Mouse (Mus musculus) liver, embryonic 11.5 days (tissue): ENCODE data around the gene Ephb1. TPM values are rescaled to one million over a fixed set of nuclear protein-coding genes. Genes with fewer than 3 reads are reported as not detected.
A peak's percentile ranks its signal among the peaks of the same experiment; 100 is the strongest.

Experiments used
- ATAC-seq: fragments of 200-750 bp; cut with Nextera tagmentation; replicated peaks from 2 replicates; pipeline ENCODE4 v1.8.0; 2017; ENCODE audit warnings: moderate number of reproducible peaks, mild to moderate bottlenecking, moderate TSS enrichment, moderate library complexity; ENCODE audit not compliant: low FRiP score
- DNase-seq: peaks from one replicate; pipeline ENCODE4 v3.0.0-alpha.2; 2017; ENCODE audit warnings: low spot score
- H3K27ac ChIP-seq: fragments of 300-500 bp; sonication (generic); 2 replicates; pipeline ENCODE4 v1.5.1; 2014; ENCODE audit warnings: mild to moderate bottlenecking, low read depth, low read length, control low read depth
- H3K27me3 ChIP-seq: fragments of 300-500 bp; sonication (generic); replicated peaks from 2 replicates; pipeline ENCODE4 v1.6.1; 2014; ENCODE audit warnings: low read length, mixed read lengths; ENCODE audit not compliant: control insufficient read depth, insufficient read depth
- H3K36me3 ChIP-seq: fragments of 300-500 bp; sonication (generic); 2 replicates; pipeline ENCODE4 v1.6.1; 2014; ENCODE audit warnings: mild to moderate bottlenecking, low read length, moderate library complexity, mixed read lengths; ENCODE audit not compliant: control insufficient read depth, insufficient read depth
- H3K4me1 ChIP-seq: fragments of 300-500 bp; sonication (generic); replicated peaks from 2 replicates; pipeline ENCODE4 v1.6.1; 2014; ENCODE audit warnings: low read length, mixed read lengths; ENCODE audit not compliant: control insufficient read depth, insufficient read depth
- H3K4me2 ChIP-seq: fragments of 300-500 bp; sonication (generic); 2 replicates; pipeline ENCODE4 v1.6.1; 2014; ENCODE audit warnings: mild to moderate bottlenecking, control low read depth, moderate library complexity
- H3K4me3 ChIP-seq: fragments of 300-500 bp; sonication (generic); 2 replicates; pipeline ENCODE4 v1.5.1; 2014; ENCODE audit warnings: low read depth, low read length, control low read depth
- H3K9ac ChIP-seq: fragments of 300-500 bp; sonication (generic); 2 replicates; pipeline ENCODE4 v1.6.1; 2014; ENCODE audit warnings: low read depth, low read length, control low read depth
- H3K9me3 ChIP-seq: fragments of 300-500 bp; sonication (generic); 2 replicates; pipeline ENCODE4 v1.6.1; 2016; ENCODE audit warnings: low read length, inconsistent platforms, mixed read lengths; ENCODE audit not compliant: control insufficient read depth
- WGBS: fragments of 180-500 bp; shearing (Covaris S2); extraction: QIAGEN DNeasy Blood & Tissue Kit; methylation state at CpG from one replicate; pipeline ENCODE4 v1.1.7; 2014; 5-methylcytosine and 5-hydroxymethylcytosine counted together
- polyA plus RNA-seq: library from polyadenylated mRNA; unstranded; fragments of >200 nt; fragmentation: Nextera tagmentation; extraction: Ambion mirVana; gene quantifications from 2 replicates; pipeline ENCODE4 v1.2.1, GENCODE M21; 2014

Gene Ephb1
- polyA plus RNA-seq, 1 experiment from 2014 or later: 0.70 TPM

DNA sequence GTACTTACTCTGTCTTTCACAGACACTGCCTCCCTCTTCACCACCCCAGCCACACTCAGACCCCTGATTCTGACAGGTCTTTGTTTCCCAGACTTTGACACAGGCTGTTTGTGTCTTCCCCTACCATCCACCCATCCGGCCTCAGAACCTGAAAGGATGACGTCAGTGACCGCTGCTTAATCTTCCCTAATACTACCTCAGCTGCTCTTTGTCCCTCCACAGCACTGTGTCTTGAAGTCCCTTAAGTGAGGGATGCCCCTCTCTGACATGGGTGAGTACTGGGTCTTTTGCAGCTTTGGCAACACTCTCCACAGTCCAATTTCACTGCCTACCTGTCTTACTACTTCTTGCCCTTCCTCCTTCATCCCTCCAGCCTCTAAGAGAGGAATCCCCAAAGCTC, 1.2 kb upstream of the Ephb1 start:
- no peaks in the 10 kb centered on the region for H3K36me3 ChIP-seq
- WGBS: 53% methylated on average over 3 of the region's 3 CpGs
- no peak overlapping the region for H3K27ac ChIP-seq
- no peak overlapping the region for H3K9ac ChIP-seq
- no peak overlapping the region for H3K4me2 ChIP-seq
- H3K4me1 ChIP-seq: no peaks in the 10 kb centered on the region
- DNase-seq (peak; percentile 20), ATAC-seq (no peak)
- no peaks in the 10 kb centered on the region for H3K9me3 ChIP-seq
- no peak overlapping the region for H3K4me3 ChIP-seq
- H3K27me3 ChIP-seq: peaks cover 55% of the 10 kb centered on the region

DNA sequence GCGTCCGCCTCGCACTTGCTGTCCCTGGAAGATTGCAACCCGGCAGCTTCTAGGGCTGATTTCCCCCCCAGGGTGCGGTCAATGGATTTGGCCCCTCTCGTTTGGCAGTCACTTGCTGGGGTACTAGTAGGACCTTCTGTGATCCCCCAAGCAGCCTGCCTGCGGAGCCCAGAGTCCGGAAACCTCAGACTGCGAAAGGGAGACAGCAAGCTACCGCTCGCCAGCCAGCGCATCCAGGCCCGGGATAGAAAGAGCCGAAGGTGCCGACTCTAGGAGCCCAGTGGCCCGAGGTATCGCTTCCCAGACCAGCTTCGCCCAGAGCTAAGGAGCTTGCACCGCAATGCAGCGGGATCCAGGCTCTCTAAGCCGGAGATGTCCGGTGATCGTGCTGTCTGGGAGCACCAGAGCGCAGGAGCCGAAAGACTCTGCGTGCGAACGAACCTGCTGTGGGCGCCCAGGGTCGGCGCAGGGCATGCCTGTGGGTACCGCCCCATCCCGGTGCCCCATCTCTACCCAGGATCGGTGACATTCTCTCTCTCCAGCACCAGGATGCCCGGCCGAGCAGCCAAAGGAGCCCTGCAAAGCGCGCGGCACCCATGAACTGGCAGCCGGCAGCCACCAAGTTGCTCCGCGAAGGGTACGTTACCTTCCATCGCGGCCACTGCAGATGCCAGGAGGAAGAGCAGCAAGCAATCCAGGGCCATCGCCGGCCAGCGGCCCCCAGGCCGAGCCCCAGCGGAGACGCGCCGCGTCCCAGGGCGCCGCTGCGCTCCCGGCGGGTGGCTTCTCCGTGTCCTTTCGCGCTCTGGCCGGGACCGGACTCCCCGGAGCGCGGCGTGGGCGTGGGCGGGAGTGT, 629 bp downstream of the Ephb1 start:
- WGBS: 1% methylated on average over 70 of the region's 70 CpGs

DNA sequence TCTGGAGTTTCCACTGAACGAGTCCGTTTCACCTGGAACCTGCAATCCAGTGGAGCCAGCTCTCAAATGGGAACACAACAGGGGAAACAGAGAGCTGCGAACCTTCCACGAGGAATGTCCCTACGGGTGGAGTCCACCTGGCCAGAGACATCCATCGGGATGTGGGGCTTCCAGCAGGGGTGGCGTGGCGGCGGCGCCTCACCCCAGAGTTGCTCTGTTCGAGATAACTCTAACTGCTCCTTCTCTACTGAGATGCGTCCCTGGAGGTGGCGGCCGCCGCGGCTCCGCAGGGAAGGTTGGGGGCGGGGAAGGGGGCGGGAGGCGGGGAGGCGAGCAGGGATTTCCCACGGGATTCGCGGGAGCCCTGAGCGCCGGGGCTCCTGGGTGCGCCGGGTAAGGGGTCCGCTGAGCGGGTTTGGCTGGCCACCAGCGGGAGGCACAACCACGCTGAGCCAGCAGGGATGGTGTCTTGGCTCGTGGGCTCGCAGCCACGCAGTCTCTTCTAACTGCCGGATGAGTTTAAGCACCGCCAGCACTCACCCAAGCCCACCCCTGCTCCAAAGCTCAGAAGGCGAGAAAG, 1.3 kb downstream of the Ephb1 start:
- Histone ChIP-seq H3K27me3 (peaks cover 72% of the 10 kb centered on the region), H3K4me2 (peak overlapping the region; percentile 84), H3K4me1 (no peaks in the 10 kb centered on the region), H3K9me3 (no peaks in the 10 kb centered on the region), H3K36me3 (no peaks in the 10 kb centered on the region), H3K4me3 (peak overlapping the region; percentile 51), H3K27ac (no peak overlapping the region), H3K9ac (no peak overlapping the region)
- ATAC-seq (no peak), DNase-seq (peak; percentile 31)
- 2% methylated on average over 36 of the region's 38 CpGs for WGBS

More for the DNA sequence above, 629 bp downstream of the Ephb1 start:
- H3K27ac ChIP-seq: no peak overlapping the region
- H3K36me3 ChIP-seq: no peaks in the 10 kb centered on the region
- ATAC-seq (no peak), DNase-seq (peak; percentile 47)
- H3K4me1 ChIP-seq: no peaks in the 10 kb centered on the region
- peak overlapping the region; percentile 9; the same call in 1 of the 2 replicates for H3K9ac ChIP-seq
- H3K9me3 ChIP-seq: no peaks in the 10 kb centered on the region
- H3K4me3 ChIP-seq: peak overlapping the region; percentile 51
- peak overlapping the region; percentile 84 for H3K4me2 ChIP-seq
- peaks cover 65% of the 10 kb centered on the region for H3K27me3 ChIP-seq

DNA sequence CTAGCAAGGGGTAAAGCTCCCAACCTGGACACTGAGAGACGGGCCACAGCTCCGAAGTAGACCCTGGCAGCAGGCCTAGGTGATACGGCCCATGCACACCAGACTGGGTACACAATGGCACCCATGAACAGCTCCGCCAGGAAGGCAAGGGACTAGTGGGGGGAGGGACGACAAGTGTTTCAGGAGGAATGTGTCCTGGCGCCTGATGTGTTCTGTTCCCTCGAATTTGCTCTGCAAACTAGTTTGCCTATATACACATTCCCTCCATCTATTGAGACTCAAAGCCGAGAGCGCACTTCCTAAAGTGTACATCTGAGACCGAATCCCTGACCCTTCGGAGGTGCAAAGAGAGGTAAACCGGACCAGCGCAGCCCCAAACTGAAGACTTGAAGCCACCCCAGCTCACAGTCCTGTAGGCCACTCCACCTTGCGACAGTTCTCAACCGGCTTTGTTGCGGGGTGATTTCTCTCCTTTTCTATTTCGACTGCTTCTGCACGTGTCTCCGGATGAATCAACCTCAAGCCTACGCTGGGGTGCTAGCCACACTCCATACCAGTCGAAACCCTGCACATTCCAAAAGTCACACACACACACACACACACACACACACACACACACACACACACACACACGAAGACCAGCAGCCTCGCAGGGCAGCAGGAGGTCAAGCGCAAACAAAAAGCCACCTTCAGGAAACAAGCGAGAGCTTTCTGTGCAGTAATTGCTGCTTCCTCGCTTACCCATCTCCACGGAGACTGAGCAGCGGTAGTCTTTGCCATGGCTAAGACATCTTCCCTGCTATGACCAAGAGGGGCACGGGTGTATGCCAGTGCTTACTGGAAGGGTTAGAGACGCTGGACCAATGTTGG, 2.1 kb downstream of the Ephb1 start:
- no peaks in the 10 kb centered on the region for H3K4me1 ChIP-seq
- H3K9ac ChIP-seq: no peak overlapping the region
- ATAC-seq (no peak), DNase-seq (peak; percentile 30)
- WGBS: 6% methylated on average over 30 of the region's 30 CpGs
- H3K36me3 ChIP-seq: no peaks in the 10 kb centered on the region
- peak overlapping the region; percentile 51 for H3K4me3 ChIP-seq
- H3K4me2 ChIP-seq: peak overlapping the region; percentile 84
- no peaks in the 10 kb centered on the region for H3K9me3 ChIP-seq
- H3K27me3 ChIP-seq: peaks cover 73% of the 10 kb centered on the region
- no peak overlapping the region for H3K27ac ChIP-seq

DNA sequence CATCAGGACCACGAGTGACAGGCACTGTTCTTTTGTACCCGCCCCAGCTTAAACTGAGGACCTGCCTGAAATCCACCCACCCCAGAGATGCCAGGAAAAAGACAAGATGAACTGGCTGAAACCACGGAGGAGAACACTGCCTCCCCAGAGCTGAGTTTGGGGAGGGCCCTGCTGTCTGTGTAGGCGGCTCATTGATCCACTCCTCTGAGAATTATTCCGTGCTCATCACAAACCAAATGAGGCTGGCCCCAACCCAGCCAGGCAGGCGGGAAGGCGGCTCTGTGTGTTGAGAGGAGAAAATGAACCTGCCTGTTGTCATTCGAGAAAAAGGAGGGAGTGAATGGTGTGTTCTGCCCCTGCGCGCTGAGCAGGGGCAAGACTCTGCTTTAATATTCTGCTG, 2.8 kb downstream of the Ephb1 start:
- Histone ChIP-seq H3K27ac (no peak overlapping the region), H3K4me1 (no peaks in the 10 kb centered on the region), H3K9me3 (no peaks in the 10 kb centered on the region), H3K4me3 (no peak overlapping the region), H3K27me3 (peaks cover 70% of the 10 kb centered on the region), H3K36me3 (no peaks in the 10 kb centered on the region), H3K9ac (no peak overlapping the region), H3K4me2 (no peak overlapping the region)
- WGBS: 12% methylated on average over 10 of the region's 10 CpGs
- ATAC-seq (no peak), DNase-seq (peak; percentile 29)

DNA sequence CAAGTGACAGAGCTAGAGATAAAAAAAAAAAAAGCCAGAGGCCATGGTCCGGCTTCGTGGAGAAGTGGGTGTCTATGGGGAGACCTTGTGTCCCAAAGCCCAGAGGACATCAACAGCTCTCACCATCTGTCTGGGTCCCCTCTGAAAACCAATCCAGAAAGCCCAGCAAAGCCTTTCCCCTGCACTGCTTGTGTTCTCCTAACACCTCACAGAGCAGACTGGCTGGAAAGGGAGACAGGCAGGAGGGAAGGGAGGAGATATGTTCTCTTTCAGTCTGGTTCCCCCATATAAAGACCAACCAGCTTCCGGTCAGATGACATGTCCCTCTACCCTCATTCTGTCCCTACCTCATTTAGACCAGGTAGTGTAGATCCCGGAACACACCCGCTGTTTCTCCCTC, 3.3 kb downstream of the Ephb1 start:
- no peak overlapping the region for H3K27ac ChIP-seq
- 44% methylated on average over 5 of the region's 5 CpGs for WGBS
- H3K4me2 ChIP-seq: no peak overlapping the region
- no peaks in the 10 kb centered on the region for H3K36me3 ChIP-seq
- H3K9me3 ChIP-seq: no peaks in the 10 kb centered on the region
- no peaks in the 10 kb centered on the region for H3K4me1 ChIP-seq
- H3K27me3 ChIP-seq: peaks cover 65% of the 10 kb centered on the region
- no peak overlapping the region for H3K4me3 ChIP-seq
- ATAC-seq: no peak
- no peak overlapping the region for H3K9ac ChIP-seq
- DNase-seq: no peak

DNA sequence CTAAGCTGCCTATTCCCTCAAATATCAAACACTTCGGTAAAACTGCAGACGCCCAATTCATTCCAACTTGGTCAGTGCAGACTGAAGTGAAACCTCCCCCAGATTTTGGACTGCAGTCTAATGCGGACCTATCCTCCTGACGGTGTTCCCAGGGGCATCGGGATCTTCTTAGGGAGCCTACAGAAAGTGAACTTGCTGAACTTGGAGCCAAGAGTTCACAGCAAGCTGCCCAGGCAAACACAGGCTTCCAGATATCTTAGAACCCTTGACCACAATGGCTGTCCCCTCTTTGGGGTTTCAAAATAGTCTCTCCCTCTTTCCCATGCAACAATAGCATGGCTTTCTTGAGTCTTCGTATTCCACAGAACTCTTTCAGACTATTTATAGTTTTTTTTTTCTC, 3.8 kb downstream of the Ephb1 start:
- Histone ChIP-seq H3K27me3 (peaks cover 65% of the 10 kb centered on the region), H3K4me2 (no peak overlapping the region), H3K9ac (no peak overlapping the region), H3K36me3 (no peaks in the 10 kb centered on the region), H3K4me1 (no peaks in the 10 kb centered on the region), H3K9me3 (no peaks in the 10 kb centered on the region), H3K27ac (no peak overlapping the region), H3K4me3 (no peak overlapping the region)
- WGBS: 76% methylated on average over 6 of the region's 6 CpGs
- peak; percentile 11 for DNase-seq
- ATAC-seq: no peak

DNA sequence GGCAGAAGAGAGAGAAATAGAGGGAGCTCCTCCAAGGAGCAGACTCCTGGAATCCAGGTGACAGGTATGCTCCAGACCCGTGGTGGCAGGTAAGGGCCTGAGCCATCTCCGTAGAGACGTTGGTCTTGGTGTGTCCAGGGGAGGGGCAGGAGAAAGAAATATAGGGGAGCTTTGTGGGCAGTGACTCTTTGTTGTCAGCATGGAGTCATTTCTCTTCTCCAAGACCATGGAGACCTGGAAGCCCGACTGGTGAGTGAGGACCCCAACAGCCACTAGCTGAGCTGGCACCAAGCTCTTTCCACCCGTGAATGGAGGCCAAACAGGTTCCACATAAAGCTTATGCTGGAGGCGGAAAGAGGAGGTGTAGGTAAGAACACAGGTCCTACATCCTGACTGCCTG, 4.4 kb downstream of the Ephb1 start:
- Histone ChIP-seq H3K9ac (no peak overlapping the region), H3K27me3 (peaks cover 60% of the 10 kb centered on the region), H3K9me3 (no peaks in the 10 kb centered on the region), H3K4me2 (no peak overlapping the region), H3K4me1 (no peaks in the 10 kb centered on the region), H3K4me3 (no peak overlapping the region), H3K36me3 (no peaks in the 10 kb centered on the region), H3K27ac (no peak overlapping the region)
- ATAC-seq (no peak), DNase-seq (peak; percentile 27)
- WGBS: 77% methylated on average over 6 of the region's 6 CpGs
